Mouse (Mus musculus): Measurements from ENCODE around the gene Izumo1r. TPM values are rescaled to one million over a fixed set of nuclear protein-coding genes. Genes with fewer than 3 reads are reported as not detected.

Izumo1r gene
- polyA plus RNA-seq, 1 experiment = 37.6 TPM

- no peak overlapping the region for H3K4me3 ChIP-seq (ENCODE audit: extremely low read depth, insufficient read depth, insufficient read length)
- DNase-seq (ENCODE audit: low read depth in 1 of 2, low spot score in 2 of 2) = no peak
- no peaks in the 10 kb centered on the region for H3K36me3 ChIP-seq (ENCODE audit: control insufficient read depth, insufficient read depth, low read length)
- WGBS = 86% methylated on average over 3 of the region's 3 CpGs
- no peak for TF ChIP-seq POLR2A (IDR thresholded peaks at IDR 0.05; ENCODE audit: low read depth, low read length)
- no peak for TF ChIP-seq CTCF (IDR thresholded peaks at IDR 0.05; ENCODE audit: extremely low read depth, insufficient read depth, insufficient read length, insufficient replicate concordance)
- H3K27ac ChIP-seq (ENCODE audit: insufficient read depth, low read length) = no peak overlapping the region
- H3K4me1 ChIP-seq (ENCODE audit: control insufficient read depth, insufficient read depth, insufficient read length) = no peaks in the 10 kb centered on the region; the same call in 1 of the 2 replicates
- peaks cover 7% of the 10 kb centered on the region; the same call in 1 of the 2 replicates for H3K27me3 ChIP-seq (ENCODE audit: control insufficient read depth, insufficient read depth, low read length)
Measured at GRCm38 (mm10) chr9:14863126-14863525, 40.6 kb downstream of the Izumo1r start.

- DNase-seq (ENCODE audit: low read depth in 1 of 2, low spot score in 2 of 2) = no peak
- peak within 1 kb of the TSS; percentile 48; the same call in 1 of the 2 replicates for H3K4me3 ChIP-seq (ENCODE audit: extremely low read depth, insufficient read depth, insufficient read length)
- no peaks in the 10 kb centered on the region; the same call in 1 of the 2 replicates for H3K4me1 ChIP-seq (ENCODE audit: control insufficient read depth, insufficient read depth, insufficient read length)
- 5% methylated on average over 47 of the region's 47 CpGs for WGBS
- H3K27me3 ChIP-seq (ENCODE audit: control insufficient read depth, insufficient read depth, low read length) = peaks cover 7% of the 10 kb centered on the region; the same call in 1 of the 2 replicates
- H3K36me3 ChIP-seq (ENCODE audit: control insufficient read depth, insufficient read depth, low read length) = no peaks in the 10 kb centered on the region
- no peak within 1 kb of the TSS for H3K27ac ChIP-seq (ENCODE audit: insufficient read depth, low read length)
- no peak for TF ChIP-seq CTCF (IDR thresholded peaks at IDR 0.05; ENCODE audit: extremely low read depth, insufficient read depth, insufficient read length, insufficient replicate concordance)
- no peak for TF ChIP-seq POLR2A (IDR thresholded peaks at IDR 0.05; ENCODE audit: low read depth, low read length)
Measured at GRCm38 (mm10) chr9:14859868-14860639, 43.7 kb downstream of the Izumo1r start, which contains the start of gene Gpr83. Gene Gpr83, plus strand, starts transcription at chr9:14860210.

GRCm38 (mm10) chr9:14858782-14859181, 45.0 kb downstream of the Izumo1r start:
- peaks cover 7% of the 10 kb centered on the region; the same call in 1 of the 2 replicates for H3K27me3 ChIP-seq (ENCODE audit: control insufficient read depth, insufficient read depth, low read length)
- no peak for TF ChIP-seq POLR2A (IDR thresholded peaks at IDR 0.05; ENCODE audit: low read depth, low read length)
- no peak for TF ChIP-seq CTCF (IDR thresholded peaks at IDR 0.05; ENCODE audit: extremely low read depth, insufficient read depth, insufficient read length, insufficient replicate concordance)
- no peaks in the 10 kb centered on the region; the same call in 1 of the 2 replicates for H3K4me1 ChIP-seq (ENCODE audit: control insufficient read depth, insufficient read depth, insufficient read length)
- H3K36me3 ChIP-seq (ENCODE audit: control insufficient read depth, insufficient read depth, low read length) = no peaks in the 10 kb centered on the region
- 80% methylated on average over 3 of the region's 3 CpGs for WGBS
- H3K27ac ChIP-seq (ENCODE audit: insufficient read depth, low read length) = no peak overlapping the region
- H3K4me3 ChIP-seq (ENCODE audit: extremely low read depth, insufficient read depth, insufficient read length) = no peak overlapping the region
- no peak for DNase-seq (ENCODE audit: low read depth in 1 of 2, low spot score in 2 of 2)

- H3K36me3 ChIP-seq (ENCODE audit: control insufficient read depth, insufficient read depth, low read length) = no peaks in the 10 kb centered on the region
- no peak for TF ChIP-seq POLR2A (IDR thresholded peaks at IDR 0.05; ENCODE audit: low read depth, low read length)
- TF ChIP-seq CTCF (IDR thresholded peaks at IDR 0.05; ENCODE audit: extremely low read depth, insufficient read depth, insufficient read length, insufficient replicate concordance) = no peak
- H3K4me1 ChIP-seq (ENCODE audit: control insufficient read depth, insufficient read depth, insufficient read length) = no peaks in the 10 kb centered on the region; the same call in 1 of the 2 replicates
- no peak for DNase-seq (ENCODE audit: low read depth in 1 of 2, low spot score in 2 of 2)
- H3K27me3 ChIP-seq (ENCODE audit: control insufficient read depth, insufficient read depth, low read length) = peaks cover 7% of the 10 kb centered on the region; the same call in 1 of the 2 replicates
- no peak overlapping the region for H3K4me3 ChIP-seq (ENCODE audit: extremely low read depth, insufficient read depth, insufficient read length)
- WGBS = 66% methylated on average over 7 of the region's 7 CpGs
- no peak overlapping the region for H3K27ac ChIP-seq (ENCODE audit: insufficient read depth, low read length)
Measured at GRCm38 (mm10) chr9:14858170-14858706, 45.5 kb downstream of the Izumo1r start.

GRCm38 (mm10) chr9:14856922-14857654, 46.7 kb downstream of the Izumo1r start:
- no peak overlapping the region for H3K4me3 ChIP-seq (ENCODE audit: extremely low read depth, insufficient read depth, insufficient read length)
- H3K4me1 ChIP-seq (ENCODE audit: control insufficient read depth, insufficient read depth, insufficient read length) = no peaks in the 10 kb centered on the region; the same call in 1 of the 2 replicates
- no peak overlapping the region for H3K27ac ChIP-seq (ENCODE audit: insufficient read depth, low read length)
- no peaks in the 10 kb centered on the region for H3K36me3 ChIP-seq (ENCODE audit: control insufficient read depth, insufficient read depth, low read length)
- TF ChIP-seq POLR2A (IDR thresholded peaks at IDR 0.05; ENCODE audit: low read depth, low read length) (no peak), CTCF (IDR thresholded peaks at IDR 0.05; ENCODE audit: extremely low read depth, insufficient read depth, insufficient read length, insufficient replicate concordance) (no peak)
- peaks cover 7% of the 10 kb centered on the region; the same call in 1 of the 2 replicates for H3K27me3 ChIP-seq (ENCODE audit: control insufficient read depth, insufficient read depth, low read length)
- no peak for DNase-seq (ENCODE audit: low read depth in 1 of 2, low spot score in 2 of 2)
- WGBS = 56% methylated on average over 4 of the region's 4 CpGs

GRCm38 (mm10) chr9:14854585-14854984, 49.2 kb downstream of the Izumo1r start:
- Histone ChIP-seq H3K4me3 (ENCODE audit: extremely low read depth, insufficient read depth, insufficient read length) (no peak overlapping the region), H3K4me1 (ENCODE audit: control insufficient read depth, insufficient read depth, insufficient read length) (no peaks in the 10 kb centered on the region), H3K27ac (ENCODE audit: insufficient read depth, low read length) (no peak overlapping the region), H3K27me3 (ENCODE audit: control insufficient read depth, insufficient read depth, low read length) (no peaks in the 10 kb centered on the region), H3K36me3 (ENCODE audit: control insufficient read depth, insufficient read depth, low read length) (no peaks in the 10 kb centered on the region)
- WGBS = 88% methylated on average over 4 of the region's 4 CpGs
- TF ChIP-seq CTCF (IDR thresholded peaks at IDR 0.05; ENCODE audit: extremely low read depth, insufficient read depth, insufficient read length, insufficient replicate concordance) (no peak), POLR2A (IDR thresholded peaks at IDR 0.05; ENCODE audit: low read depth, low read length) (no peak)
- DNase-seq (ENCODE audit: low read depth in 1 of 2, low spot score in 2 of 2) = no peak

All from spleen, adult 2 months (tissue).